Mouse (Mus musculus) left cerebral cortex, postnatal 36 days (tissue): Measurements from ENCODE around the gene Nup37. TPM values are rescaled to one million over a fixed set of nuclear protein-coding genes. Genes with fewer than 3 reads are reported as not detected.

ENCODE experiments used
- DNase-seq, 2 experiments: peaks; one replicate each; pipeline ENCODE4 v3.0.0; 2021 to 2022; ENCODE audit warnings: low spot score in 2 of 2, mixed read lengths in 1 of 2
- intact Hi-C: fragments of 180-260 bp; cut with DNase I; formaldehyde crosslinking; loops from one replicate; pipeline ENCODE4 v1.15.1; 2025
- total RNA-seq, 2 experiments: library from RNA; stranded (reverse); gene quantifications; 2 replicates each; pipeline ENCODE4 v1.2.3; 2021

Gene Nup37
- total RNA-seq, 2 experiments from 2014 or later = 5.7 to 7.0 TPM

DNA sequence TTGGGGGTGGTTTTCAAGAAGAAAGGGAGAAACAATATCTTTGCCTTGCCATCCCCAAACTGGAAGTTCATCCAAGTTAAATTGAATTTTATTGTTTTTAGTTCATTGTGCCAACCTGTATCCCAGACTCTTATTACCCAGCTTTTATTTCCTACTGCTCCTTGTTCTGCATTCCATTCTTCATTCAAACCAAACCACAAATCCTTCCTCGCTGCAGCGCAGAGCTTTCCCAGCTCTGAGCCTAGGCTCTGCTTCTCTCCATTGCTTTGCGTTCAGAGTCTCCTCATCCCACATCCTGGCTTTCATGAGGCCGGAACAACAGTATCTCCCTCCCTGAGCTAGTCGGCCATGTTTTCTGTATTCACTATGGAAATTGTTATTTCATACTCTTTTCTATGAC lies 74.9 kb downstream of the Nup37 start:
- intact Hi-C loops = no loop called here
- no peak for DNase-seq

DNA sequence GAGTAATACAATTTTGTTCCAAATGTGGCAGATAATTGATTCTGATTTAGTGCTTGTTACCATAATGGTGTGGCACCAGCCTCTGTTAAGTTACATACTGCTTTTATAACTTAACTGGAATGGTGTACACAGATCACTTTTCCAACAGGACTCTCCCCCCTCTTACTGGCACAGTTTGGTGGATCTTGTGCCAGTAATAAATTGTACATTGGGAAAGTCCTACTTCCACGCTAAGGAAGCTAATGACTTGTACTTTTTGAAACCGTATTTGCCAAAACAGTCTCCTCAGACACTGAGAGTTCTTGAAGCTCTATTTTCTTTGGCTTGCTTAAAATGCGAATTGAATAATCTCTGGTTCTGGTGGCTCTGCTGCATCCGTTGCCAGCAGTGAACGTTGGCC lies 78.6 kb downstream of the Nup37 start:
- no peak for DNase-seq
- intact Hi-C loops = no loop called here

DNA sequence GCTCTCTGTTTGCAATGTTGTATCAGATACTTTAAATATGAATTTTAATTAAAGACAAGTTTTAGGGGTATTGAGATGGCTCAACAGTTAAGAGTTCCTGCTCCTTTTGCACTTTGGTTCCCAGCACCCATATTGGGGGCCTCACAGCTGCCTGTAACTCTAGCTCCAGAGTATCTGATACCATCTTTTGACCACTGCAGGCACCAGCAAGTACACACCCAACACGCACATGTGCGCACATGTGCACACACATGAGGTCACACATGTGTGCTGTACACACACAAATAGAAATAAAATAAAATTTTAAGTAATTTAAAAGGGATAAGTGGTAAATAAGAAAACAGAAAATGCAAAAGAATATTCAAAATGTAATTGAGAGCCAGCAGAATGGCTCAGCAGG lies 81.2 kb downstream of the Nup37 start:
- no peak for DNase-seq
- intact Hi-C loops = no loop called here

Other genes with a start within 250 kb of the Nup37 start
- gene Pmch, start 55.9 kb upstream of the Nup37 start, total RNA-seq = 1 to 10 TPM in 1 of 2 experiments, not detected in 1; 1.3 TPM
- under 1 TPM; 0.39 to 0.84 TPM for gene Parpbp, start 51 bp upstream of the Nup37 start, total RNA-seq
- gene Washc3, start 54.1 kb downstream of the Nup37 start, total RNA-seq = 10 to 100 TPM; 24.7 to 27.8 TPM
- gene Dram1, start 232.1 kb downstream of the Nup37 start, total RNA-seq = 1 to 10 TPM; 1.0 to 1.1 TPM
- gene Gnptab, start 232.1 kb downstream of the Nup37 start, total RNA-seq = 10 to 100 TPM; 71.4 to 76.5 TPM